Mouse (Mus musculus) liver, embryonic 12.5 days (tissue): Measurements from ENCODE around the gene Immt. TPM values are rescaled to one million over a fixed set of nuclear protein-coding genes. Genes with fewer than 3 reads are reported as not detected.
"Not testable (repeated sequence)": the region's sequence is repeated elsewhere in the genome, so short reads cannot be mapped to it uniquely, and the experiment has no call there.

Source experiments
- ATAC-seq: fragments of 200-750 bp; cut with Nextera tagmentation; 2 replicates; pipeline ENCODE4 v1.8.0; 2017; ENCODE audit warnings: moderate number of reproducible peaks, mild to moderate bottlenecking, moderate library complexity
- H3K27ac ChIP-seq: fragments of 300-500 bp; sonication (generic); 2 replicates; pipeline ENCODE4 v1.5.1; 2016; ENCODE audit warnings: mild to moderate bottlenecking
- H3K27me3 ChIP-seq: fragments of 300-500 bp; sonication (generic); replicated peaks from 2 replicates; pipeline ENCODE4 v1.6.1; 2016; ENCODE audit warnings: mild to moderate bottlenecking, moderate library complexity
- H3K36me3 ChIP-seq: fragments of 300-500 bp; sonication (generic); 2 replicates; pipeline ENCODE4 v1.6.1; 2016; ENCODE audit warnings: mild to moderate bottlenecking, moderate library complexity
- H3K4me1 ChIP-seq: fragments of 300-500 bp; sonication (generic); 2 replicates; pipeline ENCODE4 v1.6.1; 2016
- H3K4me2 ChIP-seq: fragments of 300-500 bp; sonication (generic); 2 replicates; pipeline ENCODE4 v1.6.1; 2016; ENCODE audit warnings: mild to moderate bottlenecking, moderate library complexity
- H3K4me3 ChIP-seq: fragments of 300-500 bp; sonication (generic); 2 replicates; pipeline ENCODE4 v1.5.1; 2016; ENCODE audit warnings: mild to moderate bottlenecking, moderate library complexity
- H3K9ac ChIP-seq: fragments of 300-500 bp; sonication (generic); 2 replicates; pipeline ENCODE4 v1.6.1; 2016; ENCODE audit warnings: mild to moderate bottlenecking, moderate library complexity
- H3K9me3 ChIP-seq: fragments of 300-500 bp; sonication (generic); replicated peaks from 2 replicates; pipeline ENCODE4 v1.6.1; 2016; ENCODE audit warnings: mild to moderate bottlenecking, moderate library complexity
- WGBS: fragments of 180-500 bp; shearing (Covaris S2); methylation state at CpG from one replicate; pipeline ENCODE4 v1.1.7; 2016; ENCODE audit not compliant: insufficient replicate concordance; 5-methylcytosine and 5-hydroxymethylcytosine counted together
- polyA plus RNA-seq: library from polyadenylated mRNA; unstranded; fragments of >200 nt; fragmentation: Nextera tagmentation; extraction: Ambion mirVana; gene quantifications from 2 replicates; pipeline ENCODE4 v1.2.1, GENCODE M21; 2016

Gene Immt
- polyA plus RNA-seq, 1 experiment from 2014 or later = 176 TPM

DNA sequence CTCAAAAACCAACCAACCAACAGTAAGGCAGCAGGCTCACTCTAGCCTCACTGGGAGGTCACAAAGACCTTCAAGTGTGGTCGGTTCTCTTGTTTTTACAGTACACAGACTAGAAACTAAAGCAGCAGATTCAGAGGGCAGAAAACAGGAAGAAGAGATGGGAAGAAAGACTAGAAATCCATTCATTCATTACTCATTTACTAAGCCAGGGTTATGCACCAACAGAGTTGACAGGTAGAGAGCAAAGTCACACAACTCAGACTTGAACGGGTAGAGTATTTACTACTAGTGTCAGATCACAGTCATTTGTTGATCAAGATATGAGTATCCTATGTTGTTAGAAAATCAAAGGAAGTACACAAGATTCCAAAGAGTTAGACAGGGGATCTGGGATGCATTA is 18.3 kb upstream of the Immt start:
- peaks cover 9% of the 10 kb centered on the region for H3K4me1 ChIP-seq
- 67% methylated on average over 2 of the region's 2 CpGs for WGBS
- H3K27ac ChIP-seq = no peak overlapping the region
- H3K4me3 ChIP-seq = no peak overlapping the region
- H3K4me2 ChIP-seq = no peak overlapping the region
- H3K36me3 ChIP-seq = peaks cover 76% of the 10 kb centered on the region
- no peak overlapping the region for H3K9ac ChIP-seq
- no peaks in the 10 kb centered on the region for H3K9me3 ChIP-seq
- H3K27me3 ChIP-seq = no peaks in the 10 kb centered on the region
- ATAC-seq = peak; percentile 33; the same call in 1 of the 2 replicates

DNA sequence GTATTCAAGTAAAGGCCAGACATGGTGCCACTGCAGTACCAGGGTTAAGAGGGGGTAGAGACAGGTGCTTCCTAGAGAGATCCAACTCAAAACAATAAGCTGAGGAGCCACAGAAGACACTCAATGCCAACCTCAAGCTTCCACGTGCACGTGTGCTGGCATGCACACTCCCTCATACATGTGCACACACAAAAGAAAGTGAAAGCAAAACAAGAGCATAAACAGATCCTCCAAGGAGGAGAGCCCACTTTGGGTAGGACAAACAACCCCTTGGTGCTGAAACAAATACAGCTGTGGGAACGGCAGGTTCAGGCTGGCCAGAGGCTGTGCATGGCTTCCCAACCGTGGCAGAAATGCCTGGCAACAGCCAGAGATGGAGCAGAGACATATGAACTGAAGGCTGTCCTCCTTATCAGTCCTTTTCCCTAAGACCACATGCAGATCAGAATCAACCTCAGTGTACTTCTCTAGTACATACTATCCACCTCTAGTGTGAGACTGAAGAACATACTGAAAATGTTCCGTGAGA is 11.3 kb upstream of the Immt start:
- H3K27me3 ChIP-seq = no peaks in the 10 kb centered on the region
- 0 out of 2 replicates have a peak overlapping the region, but pooled peaks have one; percentile 27 for H3K4me2 ChIP-seq
- no peak for ATAC-seq
- no peak overlapping the region for H3K9ac ChIP-seq
- 77% methylated on average over 5 of the region's 5 CpGs for WGBS
- peaks cover 52% of the 10 kb centered on the region for H3K4me1 ChIP-seq
- H3K27ac ChIP-seq = no peak overlapping the region
- H3K9me3 ChIP-seq = no peaks in the 10 kb centered on the region
- peaks cover 44% of the 10 kb centered on the region for H3K36me3 ChIP-seq
- H3K4me3 ChIP-seq = no peak overlapping the region

DNA sequence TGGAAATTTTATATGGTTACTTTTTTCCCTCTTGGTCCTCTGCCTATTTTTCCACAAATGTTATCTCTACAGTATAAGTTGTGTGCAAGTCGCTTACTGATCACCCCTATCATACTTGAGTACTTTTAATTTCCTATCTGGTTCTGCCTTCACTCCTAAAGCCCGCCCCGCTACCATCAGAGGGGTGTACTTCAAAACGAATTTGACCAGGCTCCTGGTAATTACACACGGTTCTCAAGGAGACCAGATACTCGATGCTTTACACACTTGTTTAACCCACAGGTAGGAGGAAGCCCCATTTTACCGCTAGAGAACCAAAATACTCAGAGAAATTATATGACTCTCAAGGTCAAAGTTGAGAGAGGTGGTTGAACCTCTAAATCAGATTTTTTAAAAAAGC is 8.0 kb upstream of the Immt start:
- Histone ChIP-seq H3K27me3 (peaks cover 4% of the 10 kb centered on the region; the same call in 1 of the 2 replicates), H3K9me3 (no peaks in the 10 kb centered on the region), H3K27ac (peak overlapping the region; percentile 77), H3K4me1 (peaks cover 42% of the 10 kb centered on the region), H3K36me3 (peaks cover 11% of the 10 kb centered on the region), H3K9ac (peak overlapping the region; percentile 67), H3K4me3 (peak overlapping the region; percentile 70), H3K4me2 (peak overlapping the region; percentile 79)
- 1% methylated on average over 7 of the region's 7 CpGs for WGBS
- ATAC-seq = peak; percentile 65

DNA sequence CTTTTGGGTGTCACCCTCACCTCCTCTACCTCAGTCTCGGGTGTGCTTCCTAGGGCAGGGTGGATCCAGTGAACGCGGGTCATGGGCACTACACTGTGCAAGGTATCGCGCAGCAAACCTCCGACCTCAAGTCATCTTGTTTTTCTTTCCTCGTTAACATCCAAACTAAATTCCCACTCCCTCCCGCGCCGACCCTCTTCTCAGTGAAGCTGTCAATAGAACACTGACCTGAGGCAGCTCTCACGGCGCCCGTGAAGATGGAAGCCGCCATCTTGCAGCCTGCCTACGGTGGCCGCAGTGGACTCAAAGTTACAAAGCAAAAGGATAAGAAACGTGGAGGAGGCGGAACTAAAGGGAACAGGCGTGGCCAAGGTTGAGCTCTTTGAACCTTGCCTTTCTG is 7.6 kb upstream of the Immt start:
- H3K4me3 ChIP-seq = peak overlapping the region; percentile 70
- H3K9me3 ChIP-seq = no peaks in the 10 kb centered on the region
- WGBS = under 1% methylated on average over 19 of the region's 19 CpGs
- peak overlapping the region; percentile 79 for H3K4me2 ChIP-seq
- H3K27me3 ChIP-seq = peaks cover 4% of the 10 kb centered on the region; the same call in 1 of the 2 replicates
- ATAC-seq = peak; percentile 88
- peaks cover 42% of the 10 kb centered on the region for H3K4me1 ChIP-seq
- H3K9ac ChIP-seq = peak overlapping the region; percentile 67
- peaks cover 7% of the 10 kb centered on the region for H3K36me3 ChIP-seq
- H3K27ac ChIP-seq = peak overlapping the region; percentile 77

DNA sequence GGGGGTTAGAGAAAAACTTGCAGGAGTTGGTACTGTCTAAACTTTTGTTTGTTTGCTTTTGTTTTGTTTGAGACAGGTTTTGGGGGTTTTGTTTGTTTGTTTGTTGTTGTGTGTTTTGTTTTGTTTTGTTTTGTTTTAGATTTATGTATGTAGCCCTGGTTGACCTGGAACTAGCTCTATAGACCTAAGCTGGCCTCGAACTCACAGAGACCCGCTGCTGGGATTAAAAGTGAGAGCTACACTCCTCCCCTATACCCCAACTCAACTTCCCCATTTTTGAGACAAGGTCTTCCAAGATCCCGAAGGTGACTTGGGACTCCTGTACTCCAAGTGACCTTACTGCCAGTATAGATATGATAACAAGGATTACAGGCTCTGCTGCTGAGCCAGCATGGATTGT is 7.2 kb upstream of the Immt start:
- Histone ChIP-seq H3K36me3 (peaks cover 2% of the 10 kb centered on the region; the same call in 1 of the 2 replicates), H3K27me3 (peaks cover 4% of the 10 kb centered on the region; the same call in 1 of the 2 replicates), H3K27ac (peak overlapping the region; percentile 77; the same call in 1 of the 2 replicates), H3K9ac (peak overlapping the region; percentile 67; the same call in 1 of the 2 replicates), H3K4me1 (peaks cover 42% of the 10 kb centered on the region), H3K4me2 (peak overlapping the region; percentile 79), H3K4me3 (peak overlapping the region; percentile 70), H3K9me3 (no peaks in the 10 kb centered on the region)
- 9% methylated on average over 3 of the region's 3 CpGs for WGBS
- ATAC-seq = no peak

DNA sequence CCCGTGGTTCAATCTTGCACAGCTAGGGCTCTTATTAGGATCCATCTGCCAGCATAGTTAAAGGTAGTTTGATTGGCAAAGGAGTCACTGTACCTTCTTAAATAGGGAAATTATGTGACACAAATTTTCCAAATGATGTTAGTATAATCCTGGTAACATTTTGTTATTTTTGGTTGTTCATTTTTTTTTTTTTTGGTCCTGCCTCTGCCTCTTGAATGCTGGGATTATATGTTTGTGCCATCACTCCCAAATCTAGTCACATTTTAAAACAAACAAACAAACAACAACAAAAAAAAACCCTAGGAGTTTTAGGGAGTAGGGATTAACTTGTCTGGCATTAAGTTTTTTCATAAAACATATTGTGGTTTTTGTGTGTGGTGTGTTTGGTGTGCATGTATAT is 4.3 kb upstream of the Immt start, which contains the start of gene Mrpl35:
Gene Mrpl35 (minus strand): TSS at position 101 of the 400 bp plus-strand sequence.
- Histone ChIP-seq H3K4me1 (peaks cover 29% of the 10 kb centered on the region), H3K4me2 (no peak within 1 kb of the TSS), H3K9ac (no peak within 1 kb of the TSS), H3K9me3 (no peaks in the 10 kb centered on the region), H3K36me3 (no peaks in the 10 kb centered on the region), H3K27ac (no peak within 1 kb of the TSS), H3K27me3 (peaks cover 4% of the 10 kb centered on the region; the same call in 1 of the 2 replicates), H3K4me3 (no peak within 1 kb of the TSS)
- 32% methylated on average over 1 of the region's 1 CpGs for WGBS
- ATAC-seq = no peak

DNA sequence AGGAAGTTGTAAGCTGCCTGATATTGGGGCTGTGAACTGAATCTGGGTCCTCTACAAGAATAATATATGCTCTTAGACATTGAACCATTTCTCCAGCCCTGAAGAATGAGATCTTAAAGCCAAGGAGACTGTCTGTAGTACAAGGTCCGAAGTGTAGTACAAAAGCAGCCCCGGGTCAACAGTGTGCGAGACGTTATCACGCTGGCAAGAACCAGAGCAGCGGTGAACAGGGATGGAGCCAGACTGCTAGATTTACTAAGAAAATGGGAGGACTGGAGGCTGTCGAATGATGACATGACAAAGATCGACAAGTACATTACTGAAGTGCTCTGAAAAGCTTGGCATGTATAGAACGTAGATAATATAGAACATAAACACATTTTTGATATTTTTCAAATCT is 1.4 kb upstream of the Immt start:
- no peak overlapping the region for H3K27ac ChIP-seq
- WGBS = 72% methylated on average over 9 of the region's 9 CpGs
- H3K4me2 ChIP-seq = peak overlapping the region; percentile 80
- no peak for ATAC-seq
- H3K9me3 ChIP-seq = no peaks in the 10 kb centered on the region
- peaks cover 13% of the 10 kb centered on the region for H3K36me3 ChIP-seq
- peaks cover 4% of the 10 kb centered on the region; the same call in 1 of the 2 replicates for H3K27me3 ChIP-seq
- H3K4me3 ChIP-seq = peak overlapping the region; percentile 88
- H3K9ac ChIP-seq = no peak overlapping the region
- peaks cover 26% of the 10 kb centered on the region for H3K4me1 ChIP-seq

DNA sequence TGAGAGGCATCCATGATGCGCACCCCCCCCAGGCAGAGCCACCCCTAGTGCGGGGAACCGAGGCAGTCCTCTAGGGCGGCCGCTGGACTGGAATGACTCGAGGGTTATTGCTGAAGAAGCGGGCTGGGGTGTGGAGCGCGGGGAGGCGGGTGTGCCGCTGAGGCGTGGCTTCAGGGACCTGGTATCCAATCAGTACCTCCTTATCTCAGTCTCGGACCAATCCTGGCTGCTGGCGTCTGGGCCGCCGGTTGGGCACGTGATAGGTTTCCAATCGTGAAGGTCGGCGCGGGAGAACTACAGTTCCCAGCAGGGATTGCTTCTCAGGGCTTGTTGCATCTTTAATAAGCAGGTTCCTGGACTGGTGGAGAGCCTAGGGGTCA is 440 bp downstream of the Immt start:
- ATAC-seq = peak; percentile 97
- under 1% methylated on average over 21 of the region's 21 CpGs for WGBS
- Histone ChIP-seq H3K4me3 (peak overlapping the region; percentile 88), H3K9me3 (no peaks in the 10 kb centered on the region), H3K36me3 (peaks cover 31% of the 10 kb centered on the region), H3K4me2 (peak overlapping the region; percentile 80), H3K4me1 (peaks cover 34% of the 10 kb centered on the region), H3K9ac (peak overlapping the region; percentile 91), H3K27me3 (peaks cover 4% of the 10 kb centered on the region; the same call in 1 of the 2 replicates), H3K27ac (peak overlapping the region; percentile 97)

DNA sequence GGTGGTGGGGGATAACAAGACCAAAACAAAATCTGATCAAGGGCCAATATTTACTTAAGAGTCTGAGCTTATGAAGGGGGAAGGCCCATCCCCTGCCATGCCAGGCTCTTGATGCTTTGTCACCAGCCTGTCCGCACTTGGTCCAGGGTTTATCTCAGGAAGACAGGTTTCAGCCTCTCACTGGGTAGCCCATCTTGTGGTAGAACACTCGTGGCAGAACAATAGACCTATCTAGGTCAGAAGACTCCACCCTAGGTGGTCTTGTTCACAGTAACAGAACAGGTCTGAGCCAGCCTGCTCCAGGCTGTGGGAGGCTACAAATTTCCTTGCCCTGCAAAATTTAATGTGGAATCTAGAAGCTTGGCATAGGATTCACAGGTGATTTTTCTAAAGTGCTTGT is 5.7 kb downstream of the Immt start:
- 37% methylated on average over 2 of the region's 2 CpGs for WGBS
- Histone ChIP-seq H3K4me3 (no peak overlapping the region), H3K36me3 (peaks cover 35% of the 10 kb centered on the region), H3K9ac (no peak overlapping the region), H3K9me3 (no peaks in the 10 kb centered on the region), H3K27me3 (no peaks in the 10 kb centered on the region), H3K4me1 (peaks cover 45% of the 10 kb centered on the region), H3K4me2 (no peak overlapping the region), H3K27ac (no peak overlapping the region)
- ATAC-seq = peak; percentile 25; the same call in 1 of the 2 replicates

DNA sequence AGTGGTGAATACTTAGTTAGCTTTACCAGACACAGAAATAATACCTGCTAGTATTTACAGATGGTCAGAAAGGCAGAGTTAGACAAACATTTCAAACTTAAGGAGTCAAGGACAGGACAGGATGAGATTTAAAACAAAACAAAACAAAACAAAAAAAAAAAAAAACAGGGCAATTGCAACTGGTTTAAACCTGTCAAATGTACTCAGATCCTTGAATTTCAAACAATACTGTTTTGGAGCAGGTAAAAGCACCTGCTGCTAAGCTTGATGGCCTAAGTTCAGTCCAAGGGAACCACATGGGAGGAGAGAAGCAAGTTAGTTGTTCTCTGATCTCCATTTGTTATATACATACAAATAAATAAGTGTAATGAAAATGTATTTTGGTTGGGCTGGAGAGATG is 8.7 kb downstream of the Immt start:
- no peak overlapping the region for H3K9ac ChIP-seq
- H3K4me1 ChIP-seq = peaks cover 28% of the 10 kb centered on the region
- H3K9me3 ChIP-seq = no peaks in the 10 kb centered on the region
- no peak overlapping the region for H3K4me2 ChIP-seq
- H3K4me3 ChIP-seq = no peak overlapping the region
- ATAC-seq = no peak
- H3K27me3 ChIP-seq = no peaks in the 10 kb centered on the region
- no peak overlapping the region for H3K27ac ChIP-seq
- peaks cover 32% of the 10 kb centered on the region for H3K36me3 ChIP-seq

DNA sequence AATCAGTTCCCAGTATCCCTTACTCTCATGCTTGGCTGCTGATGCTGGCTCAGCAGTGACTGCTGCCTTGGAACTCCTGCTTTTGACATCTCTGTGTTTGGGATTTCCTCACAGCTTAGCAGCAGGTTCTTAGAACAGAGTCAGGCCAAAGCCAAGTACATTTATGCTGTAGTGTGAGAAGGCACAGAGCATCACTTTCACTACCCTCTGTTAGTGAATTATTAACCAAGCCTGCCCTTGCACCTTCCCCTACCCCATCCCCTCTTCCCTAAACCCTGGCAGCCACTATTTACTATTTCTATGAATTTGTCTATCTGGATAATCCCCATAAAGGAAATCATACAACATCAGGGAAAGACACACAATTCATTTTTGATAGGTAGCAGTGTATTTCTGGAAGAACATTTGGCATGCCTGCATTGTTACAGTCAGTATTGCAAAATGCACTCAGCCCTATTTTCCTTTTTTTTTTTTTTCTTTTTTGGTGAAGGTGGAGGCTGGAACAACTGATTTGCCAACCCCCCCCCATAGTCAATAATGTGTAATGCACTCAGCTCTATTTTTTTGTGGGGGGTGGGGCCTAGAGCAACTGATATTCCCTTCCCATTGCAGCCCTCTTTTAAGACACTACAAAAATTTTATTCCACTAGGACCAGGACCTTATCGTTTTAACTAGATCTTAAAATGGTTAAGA is 9.6 kb downstream of the Immt start:
- no peak overlapping the region for H3K27ac ChIP-seq
- no peak overlapping the region for H3K4me3 ChIP-seq
- peaks cover 28% of the 10 kb centered on the region for H3K4me1 ChIP-seq
- WGBS = 87% methylated on average over 1 of the region's 1 CpGs
- ATAC-seq = peak; percentile 43; the same call in 1 of the 2 replicates
- H3K4me2 ChIP-seq = no peak overlapping the region
- no peak overlapping the region for H3K9ac ChIP-seq
- no peaks in the 10 kb centered on the region for H3K9me3 ChIP-seq
- peaks cover 32% of the 10 kb centered on the region for H3K36me3 ChIP-seq
- no peaks in the 10 kb centered on the region for H3K27me3 ChIP-seq

DNA sequence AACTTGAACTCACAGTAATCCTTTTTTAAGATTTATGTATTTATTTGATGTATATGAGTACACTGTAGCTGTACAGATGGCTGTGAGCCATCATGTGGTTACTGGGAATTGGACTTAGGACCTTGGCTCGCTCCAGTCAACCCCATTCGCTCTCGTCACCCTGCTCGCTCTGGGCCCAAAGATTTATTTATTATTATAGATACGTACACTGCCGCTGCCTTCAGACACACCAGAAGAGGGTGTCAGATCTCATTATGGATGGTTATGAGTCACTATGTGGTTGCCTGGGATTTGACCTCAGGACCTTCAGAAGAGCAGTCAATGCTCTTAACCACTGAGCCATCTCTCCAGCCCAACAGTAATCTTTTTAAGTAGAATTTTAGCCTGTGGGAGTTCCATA is 15.8 kb downstream of the Immt start:
- H3K27me3 ChIP-seq, H3K9ac ChIP-seq, H3K27ac ChIP-seq, H3K4me1 ChIP-seq, ATAC-seq, H3K4me3 ChIP-seq, H3K4me2 ChIP-seq, H3K9me3 ChIP-seq: not testable (repeated sequence)
- WGBS = 87% methylated on average over 6 of the region's 6 CpGs
- peaks cover 75% of the 10 kb centered on the region for H3K36me3 ChIP-seq
